Mouse (Mus musculus) Muller cell, postnatal 12 days (primary cell): ENCODE results near the gene Cfd.
"Not testable (repeated sequence)": the region's sequence is repeated elsewhere in the genome, so short reads cannot be mapped to it uniquely, and the experiment has no call there.

Experiments used
- DNase-seq: peaks from one replicate; pipeline ENCODE4 v3.0.0-alpha.2; 2015; ENCODE audit errors: inconsistent ontology term

The Cfd gene

DNA sequence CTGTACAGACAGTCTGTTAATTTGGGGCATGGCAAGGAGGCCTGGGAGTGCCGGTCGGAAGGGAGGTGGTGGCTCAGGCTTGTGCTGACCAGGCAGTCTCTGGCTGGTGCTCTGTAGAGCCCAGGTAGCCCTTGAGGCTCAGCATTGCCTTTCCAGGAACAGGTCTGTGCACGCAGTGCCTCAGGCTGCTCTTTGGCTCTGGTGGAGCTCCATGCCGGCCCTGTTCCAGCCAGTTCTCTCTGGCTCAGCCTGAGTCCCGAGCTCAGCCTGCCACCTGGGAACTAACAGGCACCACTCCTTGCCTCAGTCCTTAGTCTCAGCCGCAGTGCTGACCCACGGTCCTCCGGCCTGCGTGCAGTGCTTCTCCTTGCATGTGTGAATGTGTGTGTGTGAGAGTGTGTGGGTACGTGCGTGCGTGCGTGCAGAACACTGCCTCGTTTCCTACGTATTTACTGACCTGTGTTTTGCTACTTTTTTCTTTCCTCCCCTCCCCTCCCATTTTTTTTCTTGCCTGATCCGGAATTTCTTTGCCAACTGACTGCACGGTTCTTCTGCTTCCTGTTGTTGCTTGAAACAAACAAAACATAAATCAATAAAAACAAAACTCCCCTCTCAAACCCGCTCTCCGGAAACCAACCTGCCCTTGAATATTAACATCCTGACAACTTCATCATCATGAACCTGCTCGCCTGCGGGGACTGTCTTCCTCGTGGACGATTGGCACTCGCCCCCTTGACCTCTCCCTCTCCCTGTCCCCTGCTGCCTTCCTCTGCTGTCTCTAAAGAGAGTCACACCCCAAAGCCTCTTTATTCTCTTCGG, 29.2 kb upstream of the Cfd start:
- DNase-seq = no peak

DNA sequence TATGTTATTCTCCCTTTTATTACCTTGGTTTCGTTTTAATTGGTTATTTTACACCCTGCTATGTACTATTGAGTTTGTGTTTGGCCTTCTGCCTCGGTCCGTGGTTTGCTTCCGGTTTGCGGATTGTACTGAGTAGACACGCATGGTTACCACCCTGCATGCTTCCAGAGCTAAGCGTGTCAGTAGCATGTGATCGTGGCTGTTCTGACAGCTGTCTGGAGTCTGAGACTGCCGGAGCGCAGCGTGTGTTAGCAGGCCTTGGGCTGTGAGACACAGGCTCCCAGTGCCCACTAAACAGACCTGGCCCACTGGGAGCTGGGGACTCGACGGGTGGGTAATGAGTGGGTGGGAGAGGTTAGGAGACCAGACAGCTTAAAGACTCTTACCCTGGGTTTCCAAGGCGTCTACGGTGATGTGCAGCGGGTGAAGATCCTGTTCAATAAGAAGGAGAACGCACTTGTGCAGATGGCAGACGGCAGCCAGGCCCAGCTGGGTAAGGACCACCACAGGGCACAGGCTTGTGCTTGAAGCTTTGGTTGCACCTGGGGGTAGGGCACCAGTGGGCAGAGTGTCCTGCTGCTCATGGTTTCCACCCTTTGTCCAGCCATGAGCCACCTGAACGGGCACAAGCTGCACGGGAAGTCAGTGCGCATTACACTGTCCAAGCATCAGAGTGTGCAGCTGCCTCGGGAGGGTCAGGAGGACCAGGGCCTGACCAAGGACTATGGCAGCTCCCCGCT, 28.4 kb upstream of the Cfd start:
- no peak for DNase-seq

DNA sequence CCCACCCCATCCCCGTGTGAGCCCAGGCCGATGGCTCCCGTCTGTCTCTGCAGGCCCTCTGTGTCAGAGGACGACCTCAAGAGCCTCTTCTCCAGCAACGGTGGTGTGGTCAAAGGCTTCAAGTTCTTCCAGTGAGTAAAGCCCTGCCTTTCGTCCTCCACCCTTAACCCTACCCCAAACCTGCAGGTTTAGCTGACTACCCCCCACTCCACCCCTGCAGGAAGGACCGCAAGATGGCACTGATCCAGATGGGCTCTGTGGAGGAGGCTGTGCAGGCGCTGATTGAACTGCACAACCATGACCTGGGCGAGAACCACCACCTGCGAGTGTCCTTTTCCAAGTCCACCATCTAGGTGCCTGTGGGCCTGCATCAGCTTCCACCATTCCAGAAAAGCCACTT, 27.7 kb upstream of the Cfd start:
- no peak for DNase-seq

DNA sequence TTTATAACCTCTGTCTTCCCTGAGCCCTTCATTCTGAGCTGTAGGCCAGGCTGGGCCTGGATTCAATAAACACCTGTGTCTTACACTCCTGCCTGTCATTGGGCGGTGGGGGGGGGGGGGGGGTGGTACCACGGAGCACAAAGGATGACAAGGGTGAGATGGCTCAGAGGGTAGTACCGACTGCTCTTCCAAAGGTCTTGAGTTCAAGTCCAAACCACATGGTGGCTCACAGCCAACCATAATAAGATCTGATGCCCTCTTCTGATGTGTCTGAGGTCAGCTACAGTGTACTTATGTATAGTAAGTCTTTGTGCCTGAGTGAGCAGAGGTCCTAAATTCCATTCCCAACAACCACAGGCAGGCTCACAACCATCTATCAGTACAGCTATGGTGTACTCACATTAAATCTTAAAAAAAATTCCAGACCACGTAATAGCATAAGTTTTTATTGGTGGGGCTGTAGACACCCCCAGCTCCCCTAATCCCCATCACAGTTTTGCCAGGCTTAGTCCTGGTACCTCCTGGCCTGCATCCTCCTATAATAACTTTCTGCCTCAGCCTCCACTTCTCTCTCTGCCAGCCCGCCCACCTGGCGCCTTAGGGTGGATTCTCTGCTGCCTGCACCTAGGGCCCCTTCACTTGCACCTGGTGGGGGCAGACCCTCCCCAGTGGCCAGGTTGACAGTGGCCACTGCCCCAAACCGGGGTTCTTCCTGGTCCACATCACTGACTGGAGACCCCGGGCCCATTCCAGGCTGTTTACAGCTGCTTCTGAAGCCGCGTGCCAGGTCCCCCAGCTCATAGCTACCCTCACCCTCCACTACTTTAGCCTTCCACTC, 26.1 kb upstream of the Cfd start:
- DNase-seq = no peak

DNA sequence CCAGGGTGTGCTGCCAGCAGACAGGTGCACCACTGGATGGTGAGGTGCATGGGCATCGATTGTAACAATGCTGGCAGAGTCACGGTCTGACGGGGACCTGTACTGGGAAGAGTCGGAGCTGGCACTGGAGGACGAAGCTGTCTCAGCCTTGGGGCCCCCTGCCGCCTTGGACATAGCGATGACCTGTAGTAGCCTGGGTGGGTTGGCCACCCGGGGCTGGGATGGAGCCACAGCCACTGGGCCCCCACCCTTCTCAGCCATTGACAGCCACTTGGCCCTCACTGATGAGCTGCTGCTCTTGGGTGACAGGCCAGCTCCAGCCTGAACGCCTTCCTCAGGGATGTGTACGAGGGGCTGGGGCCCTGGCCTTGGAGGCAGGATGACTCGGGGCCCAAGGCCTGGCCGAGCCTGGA, 25.5 kb upstream of the Cfd start:
- no peak for DNase-seq

- DNase-seq = no peak
Observed at GRCm38 (mm10) chr10:79865801-79866295, 24.8 kb upstream of the Cfd start.

GRCm38 (mm10) chr10:79866601-79867000, 24.1 kb upstream of the Cfd start:
- DNase-seq = no peak

DNA sequence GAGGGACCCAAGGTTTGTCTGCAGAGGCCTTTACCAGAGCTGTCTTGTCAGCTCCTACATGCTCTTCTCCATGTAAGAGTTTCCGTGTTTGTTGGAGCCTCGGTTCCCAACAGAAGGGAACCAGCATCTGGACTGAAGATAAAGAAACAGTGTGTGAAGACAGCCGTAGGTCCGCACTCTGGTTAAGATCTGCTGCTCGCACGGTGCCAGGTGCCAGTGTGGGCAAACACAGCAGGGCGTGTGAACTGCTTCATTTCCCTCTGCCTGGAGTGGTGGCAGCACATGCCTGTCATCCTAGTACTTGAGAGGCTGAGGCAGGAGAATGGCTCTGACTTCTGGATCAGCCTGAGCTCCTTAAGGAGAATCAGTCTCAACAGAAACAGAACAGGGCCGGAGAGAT, 18.8 kb upstream of the Cfd start:
- no peak for DNase-seq

- DNase-seq = no peak
Observed at GRCm38 (mm10) chr10:79872862-79873261, 17.8 kb upstream of the Cfd start.

DNA sequence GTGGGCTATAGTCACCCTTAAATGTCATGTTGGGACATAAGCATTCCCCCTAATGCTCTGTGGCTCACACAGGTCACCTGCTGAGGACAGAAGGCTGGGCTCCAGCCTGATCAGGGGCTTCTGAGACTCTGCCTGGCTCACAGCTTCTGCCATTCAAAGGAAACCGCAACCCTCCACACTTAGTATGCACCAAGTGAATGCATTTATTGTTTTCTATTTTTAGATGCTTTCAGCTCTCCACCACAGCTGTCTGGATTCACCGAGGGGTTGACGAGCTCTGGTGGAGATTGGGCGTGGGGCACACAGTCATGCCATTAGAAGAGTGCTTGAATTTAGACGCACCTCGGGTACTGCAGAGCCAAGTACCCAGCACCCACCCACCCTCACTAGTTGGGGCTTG, 17.3 kb upstream of the Cfd start:
- peak; percentile 40 for DNase-seq

- no peak for DNase-seq
Observed at GRCm38 (mm10) chr10:79873715-79874289, 16.9 kb upstream of the Cfd start.

- DNase-seq = peak; percentile 51
Observed at GRCm38 (mm10) chr10:79874290-79874862, 16.3 kb upstream of the Cfd start, which contains the start of the genes Prtn3 and Plppr3. Gene Prtn3, plus strand, starts transcription at chr10:79874476. Gene Plppr3, minus strand, starts transcription at chr10:79874634.

GRCm38 (mm10) chr10:79877174-79877573, 13.5 kb upstream of the Cfd start:
- no peak for DNase-seq

- peak; percentile 75 for DNase-seq
Observed at GRCm38 (mm10) chr10:79877757-79878156, 12.9 kb upstream of the Cfd start.

DNA sequence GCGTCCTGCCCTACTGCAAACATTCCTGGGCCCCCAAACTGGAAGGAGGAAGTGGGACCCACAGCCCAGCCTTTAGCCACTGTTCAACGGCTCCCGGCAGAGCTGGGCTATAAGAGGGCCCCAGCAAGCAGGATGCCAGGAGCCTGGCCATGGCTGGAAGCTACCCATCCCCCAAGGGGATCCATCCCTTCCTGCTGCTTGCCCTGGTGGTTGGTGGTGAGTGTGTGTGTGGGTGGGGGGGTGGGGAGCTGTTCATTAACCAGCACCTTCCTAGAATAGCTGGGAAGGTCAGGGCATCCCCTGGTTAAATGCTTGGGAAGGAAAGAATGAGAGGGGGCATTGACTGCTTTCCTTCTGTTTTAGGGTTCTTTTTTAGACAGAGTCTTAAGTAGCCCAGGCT, 11.1 kb upstream of the Cfd start:
- DNase-seq = no peak

DNA sequence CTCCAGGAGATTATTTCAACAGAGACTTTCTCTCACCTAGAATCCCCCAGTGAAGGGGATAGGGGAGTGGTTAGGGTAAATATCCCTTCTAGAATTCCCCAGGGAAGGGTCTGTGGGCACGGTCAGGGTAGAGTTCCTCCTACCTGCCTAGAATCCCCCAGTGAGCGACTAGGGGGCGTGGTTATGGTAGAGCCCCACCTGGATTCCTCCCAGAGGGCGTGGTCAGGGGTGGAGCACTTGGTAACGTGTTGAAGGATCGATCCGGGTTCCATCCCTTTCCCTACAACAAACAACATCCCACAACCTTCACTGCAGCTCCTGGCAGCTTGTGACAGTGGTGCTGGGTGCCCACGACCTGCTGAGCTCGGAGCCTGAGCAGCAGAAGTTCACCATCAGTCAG, 9.9 kb upstream of the Cfd start:
- no peak for DNase-seq

- DNase-seq = no peak
Observed at GRCm38 (mm10) chr10:79881981-79882380, 8.7 kb upstream of the Cfd start.

DNA sequence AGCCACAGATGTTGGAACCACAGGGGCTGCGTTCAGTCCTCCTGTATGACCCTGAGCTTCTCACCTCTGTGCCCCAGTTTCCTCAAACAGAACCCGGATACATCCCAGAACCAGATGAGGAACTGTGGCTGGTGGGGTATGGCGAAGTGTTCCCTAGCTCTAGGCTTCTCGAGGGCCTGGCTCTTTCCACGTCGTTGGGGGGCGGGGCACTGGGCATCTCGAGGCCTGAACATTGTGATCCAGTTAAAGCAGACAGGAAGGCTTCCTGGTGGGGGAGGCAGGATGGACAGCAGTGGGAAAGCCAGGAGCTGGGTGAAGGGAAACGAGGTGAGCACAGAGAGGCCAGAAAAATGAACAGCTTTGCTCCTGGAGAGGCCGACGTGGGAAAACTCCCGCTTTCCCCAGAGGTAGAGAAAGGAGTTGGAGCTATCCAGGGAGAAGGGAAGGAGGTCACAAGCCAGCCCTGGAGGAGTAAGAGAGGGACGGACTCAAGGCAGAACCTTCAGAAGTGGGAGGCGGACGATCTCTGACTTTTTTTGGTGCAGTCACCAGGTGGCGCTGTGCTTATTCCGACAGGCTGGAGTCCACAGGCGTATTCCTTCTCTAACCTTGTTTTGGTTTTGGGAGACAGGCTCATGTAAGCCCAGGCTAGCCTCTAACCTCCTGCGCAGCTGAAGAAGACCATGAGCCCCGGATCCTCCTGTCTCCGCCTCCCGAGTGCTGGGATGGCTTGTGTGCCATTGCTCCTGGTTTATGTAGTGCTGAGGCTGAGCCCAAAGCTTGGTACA, 7.2 kb upstream of the Cfd start:
- DNase-seq = peak; percentile 62

GRCm38 (mm10) chr10:79884446-79884845, 6.2 kb upstream of the Cfd start:
- DNase-seq = peak; percentile 29

- DNase-seq = not testable (repeated sequence)
Observed at GRCm38 (mm10) chr10:79884938-79885337, 5.7 kb upstream of the Cfd start.
